Mouse (Mus musculus) lung, postnatal 0 days (tissue): ENCODE results near the gene Fgg. TPM values are rescaled to one million over a fixed set of nuclear protein-coding genes. Genes with fewer than 3 reads are reported as not detected.

Experiments
- ATAC-seq: fragments of 200-750 bp; cut with Nextera tagmentation; 2 replicates; pipeline ENCODE4 v1.8.0; 2017; ENCODE audit warnings: moderate library complexity
- DNase-seq: peaks from one replicate; pipeline ENCODE4 v3.0.0-alpha.2; 2016; ENCODE audit warnings: low spot score
- H3K27ac ChIP-seq: fragments of 300-500 bp; sonication (generic); 2 replicates; pipeline ENCODE4 v1.5.1; 2014; ENCODE audit warnings: antibody characterized with exemption, mild to moderate bottlenecking, low read length, mixed read lengths
- H3K27me3 ChIP-seq: fragments of 300-500 bp; sonication (generic); replicated peaks from 2 replicates; pipeline ENCODE4 v1.6.1; 2014; ENCODE audit warnings: low read length, mixed read lengths; ENCODE audit not compliant: insufficient read depth
- H3K36me3 ChIP-seq: fragments of 300-500 bp; sonication (generic); 2 replicates; pipeline ENCODE4 v1.6.1; 2014; ENCODE audit warnings: low read length, mixed read lengths; ENCODE audit not compliant: insufficient read depth
- H3K4me1 ChIP-seq: fragments of 300-500 bp; sonication (generic); 2 replicates; pipeline ENCODE4 v1.6.1; 2014; ENCODE audit warnings: antibody characterized with exemption, low read depth, low read length, mixed read lengths; ENCODE audit not compliant: insufficient read depth
- H3K4me2 ChIP-seq: fragments of 300-500 bp; sonication (generic); replicated peaks from 2 replicates; pipeline ENCODE4 v1.6.1; 2014; ENCODE audit warnings: low read depth, mild to moderate bottlenecking, low read length, moderate library complexity, mixed read lengths
- H3K4me3 ChIP-seq: fragments of 300-500 bp; sonication (generic); 2 replicates; pipeline ENCODE4 v1.5.1; 2014; ENCODE audit warnings: low read depth, low read length
- H3K9ac ChIP-seq: fragments of 300-500 bp; sonication (generic); replicated peaks from 2 replicates; pipeline ENCODE4 v1.6.1; 2014; ENCODE audit warnings: low read depth, mild to moderate bottlenecking
- H3K9me3 ChIP-seq: fragments of 300-500 bp; sonication (generic); 2 replicates; pipeline ENCODE4 v1.6.1; 2016; ENCODE audit warnings: low read length, mixed read lengths
- CTCF ChIP-seq: IDR thresholded peaks from 2 replicates; pipeline ENCODE4 v1.5.1; 2016; ENCODE audit warnings: antibody characterized with exemption, mild to moderate bottlenecking
- EP300 ChIP-seq: IDR thresholded peaks from 2 replicates; pipeline ENCODE4 v1.6.1; 2016; ENCODE audit warnings: antibody characterized with exemption, mild to moderate bottlenecking, control low read depth
- WGBS: fragments of 180-500 bp; shearing (Covaris S2); extraction: QIAGEN DNeasy Blood & Tissue Kit; methylation state at CpG from one replicate; pipeline ENCODE4 v1.1.7; 2014; 5-methylcytosine and 5-hydroxymethylcytosine counted together
- polyA plus RNA-seq: library from polyadenylated mRNA; unstranded; fragments of >200 nt; fragmentation: Nextera tagmentation; extraction: Ambion mirVana; gene quantifications from 2 replicates; pipeline ENCODE4 v1.2.1, GENCODE M21; 2015

Fgg gene
- polyA plus RNA-seq, 1 experiment from 2014 or later, result 1.4 TPM

- Histone ChIP-seq H3K9ac (no peak overlapping the region), H3K27me3 (0 out of 2 replicates have a peak, but pooled peaks cover 3% of the 10 kb centered on the region), H3K9me3 (no peaks in the 10 kb centered on the region), H3K4me1 (no peaks in the 10 kb centered on the region; the same call in 1 of the 2 replicates), H3K36me3 (no peaks in the 10 kb centered on the region), H3K4me2 (no peak overlapping the region), H3K4me3 (no peak overlapping the region), H3K27ac (no peak overlapping the region)
- WGBS, result 89% methylated on average over 6 of the region's 6 CpGs
- TF ChIP-seq EP300, result no peak
- no peak for TF ChIP-seq CTCF
- no peak for DNase-seq
- ATAC-seq, result no peak
Measured at GRCm38 (mm10) chr3:82992956-82993355, 14.6 kb upstream of the Fgg start.

GRCm38 (mm10) chr3:82995368-82995767 lies 12.2 kb upstream of the Fgg start:
- DNase-seq (peak; percentile 80), ATAC-seq (peak; percentile 83)
- TF ChIP-seq CTCF (peak; percentile 83), EP300 (no peak)
- Histone ChIP-seq H3K36me3 (no peaks in the 10 kb centered on the region), H3K4me3 (no peak overlapping the region), H3K4me1 (no peaks in the 10 kb centered on the region; the same call in 1 of the 2 replicates), H3K27ac (no peak overlapping the region), H3K9me3 (no peaks in the 10 kb centered on the region), H3K27me3 (0 out of 2 replicates have a peak, but pooled peaks cover 3% of the 10 kb centered on the region), H3K9ac (no peak overlapping the region), H3K4me2 (peak overlapping the region; percentile 31; the same call in 1 of the 2 replicates)
- 1% methylated on average over 24 of the region's 24 CpGs for WGBS

- Histone ChIP-seq H3K4me3 (no peak overlapping the region), H3K4me2 (no peak overlapping the region), H3K9me3 (no peaks in the 10 kb centered on the region), H3K27ac (no peak overlapping the region), H3K36me3 (no peaks in the 10 kb centered on the region), H3K27me3 (0 out of 2 replicates have a peak, but pooled peaks cover 3% of the 10 kb centered on the region), H3K4me1 (no peaks in the 10 kb centered on the region; the same call in 1 of the 2 replicates), H3K9ac (no peak overlapping the region)
- no peak for ATAC-seq
- WGBS, result 73% methylated on average over 3 of the region's 3 CpGs
- TF ChIP-seq CTCF, result no peak
- TF ChIP-seq EP300, result no peak
- no peak for DNase-seq
Measured at GRCm38 (mm10) chr3:82996656-82997055, 10.9 kb upstream of the Fgg start.

GRCm38 (mm10) chr3:82998772-82999463 lies 8.6 kb upstream of the Fgg start:
- Histone ChIP-seq H3K27ac (no peak overlapping the region), H3K4me1 (no peaks in the 10 kb centered on the region; the same call in 1 of the 2 replicates), H3K4me2 (no peak overlapping the region), H3K36me3 (no peaks in the 10 kb centered on the region), H3K9ac (no peak overlapping the region), H3K9me3 (no peaks in the 10 kb centered on the region), H3K27me3 (0 out of 2 replicates have a peak, but pooled peaks cover 3% of the 10 kb centered on the region), H3K4me3 (no peak overlapping the region)
- DNase-seq (peak; percentile 89), ATAC-seq (peak; percentile 70)
- 26% methylated on average over 8 of the region's 8 CpGs for WGBS
- TF ChIP-seq CTCF, result peak; percentile 78
- TF ChIP-seq EP300, result no peak

GRCm38 (mm10) chr3:82999995-83000394 lies 7.5 kb upstream of the Fgg start:
- 68% methylated on average over 9 of the region's 9 CpGs for WGBS
- no peak for TF ChIP-seq CTCF
- TF ChIP-seq EP300, result no peak

GRCm38 (mm10) chr3:83002191-83002590 lies 5.3 kb upstream of the Fgg start:
- Histone ChIP-seq H3K9me3 (no peaks in the 10 kb centered on the region), H3K27me3 (no peaks in the 10 kb centered on the region), H3K27ac (no peak overlapping the region), H3K36me3 (no peaks in the 10 kb centered on the region), H3K4me1 (no peaks in the 10 kb centered on the region), H3K4me3 (no peak overlapping the region), H3K9ac (no peak overlapping the region), H3K4me2 (no peak overlapping the region)
- TF ChIP-seq EP300 (no peak), CTCF (peak; percentile 83)
- no peak for ATAC-seq
- WGBS, result 3% methylated on average over 2 of the region's 2 CpGs
- DNase-seq, result peak; percentile 73

More at GRCm38 (mm10) chr3:82999995-83000394, 7.5 kb upstream of the Fgg start:
- Histone ChIP-seq H3K9me3 (no peaks in the 10 kb centered on the region), H3K4me1 (no peaks in the 10 kb centered on the region; the same call in 1 of the 2 replicates), H3K4me2 (no peak overlapping the region), H3K9ac (no peak overlapping the region), H3K27me3 (0 out of 2 replicates have a peak, but pooled peaks cover 1% of the 10 kb centered on the region), H3K4me3 (no peak overlapping the region), H3K27ac (no peak overlapping the region), H3K36me3 (no peaks in the 10 kb centered on the region)
- DNase-seq (peak; percentile 13), ATAC-seq (peak; percentile 34)
